Mouse (Mus musculus) heart, adult 8-10 months (tissue): Measurements from ENCODE around the gene Nprl2. TPM values are rescaled to one million over a fixed set of nuclear protein-coding genes. Genes with fewer than 3 reads are reported as not detected.

Experiments
- DNase-seq: peaks from one replicate; pipeline ENCODE4 v3.0.0; 2022; ENCODE audit warnings: low spot score
- total RNA-seq, 4 experiments: library from RNA; stranded (reverse); gene quantifications; 2 replicates each; pipeline ENCODE4 v1.2.4; 2022

Gene Nprl2
- total RNA-seq, 4 experiments from 2014 or later = 18.4 to 22.6 (median 21.2) TPM

DNA sequence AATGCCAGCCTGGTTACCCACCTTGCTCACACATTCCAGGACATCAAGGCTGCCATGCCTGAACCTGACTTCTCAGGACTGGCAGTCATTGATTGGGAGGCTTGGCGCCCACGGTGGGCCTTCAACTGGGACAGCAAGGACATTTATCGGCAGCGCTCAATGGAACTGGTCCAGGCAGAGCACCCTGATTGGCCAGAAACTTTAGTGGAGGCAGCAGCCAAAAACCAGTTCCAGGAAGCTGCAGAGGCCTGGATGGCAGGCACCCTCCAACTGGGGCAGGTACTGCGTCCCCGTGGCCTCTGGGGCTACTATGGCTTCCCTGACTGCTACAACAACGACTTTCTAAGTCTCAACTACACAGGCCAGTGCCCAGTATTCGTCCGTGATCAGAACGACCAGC is 35.8 kb downstream of the Nprl2 start:
- DNase-seq = no peak

DNA sequence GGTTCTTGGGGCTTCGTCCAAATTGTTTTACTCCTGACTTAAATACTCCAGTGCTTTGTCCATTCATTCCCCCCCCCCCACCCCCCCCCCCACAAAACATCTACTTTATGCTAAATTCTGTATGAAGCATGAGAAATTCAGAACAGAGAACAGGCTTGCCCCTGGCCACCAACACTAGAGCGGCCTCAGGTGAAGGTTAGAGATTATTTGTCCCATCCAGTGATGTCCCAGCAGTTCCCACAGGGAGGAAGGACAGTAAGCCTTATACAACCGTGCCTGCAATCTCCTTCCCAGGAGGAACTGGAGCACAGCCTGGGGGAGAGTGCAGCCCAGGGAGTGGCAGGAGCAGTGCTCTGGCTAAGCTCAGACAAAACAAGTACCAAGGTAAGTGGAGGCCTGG is 36.6 kb downstream of the Nprl2 start, which contains the start of gene Naa80:
Gene Naa80, plus strand, starts transcription at position 301 of the 400 bp plus-strand sequence.
- no peak for DNase-seq

DNA sequence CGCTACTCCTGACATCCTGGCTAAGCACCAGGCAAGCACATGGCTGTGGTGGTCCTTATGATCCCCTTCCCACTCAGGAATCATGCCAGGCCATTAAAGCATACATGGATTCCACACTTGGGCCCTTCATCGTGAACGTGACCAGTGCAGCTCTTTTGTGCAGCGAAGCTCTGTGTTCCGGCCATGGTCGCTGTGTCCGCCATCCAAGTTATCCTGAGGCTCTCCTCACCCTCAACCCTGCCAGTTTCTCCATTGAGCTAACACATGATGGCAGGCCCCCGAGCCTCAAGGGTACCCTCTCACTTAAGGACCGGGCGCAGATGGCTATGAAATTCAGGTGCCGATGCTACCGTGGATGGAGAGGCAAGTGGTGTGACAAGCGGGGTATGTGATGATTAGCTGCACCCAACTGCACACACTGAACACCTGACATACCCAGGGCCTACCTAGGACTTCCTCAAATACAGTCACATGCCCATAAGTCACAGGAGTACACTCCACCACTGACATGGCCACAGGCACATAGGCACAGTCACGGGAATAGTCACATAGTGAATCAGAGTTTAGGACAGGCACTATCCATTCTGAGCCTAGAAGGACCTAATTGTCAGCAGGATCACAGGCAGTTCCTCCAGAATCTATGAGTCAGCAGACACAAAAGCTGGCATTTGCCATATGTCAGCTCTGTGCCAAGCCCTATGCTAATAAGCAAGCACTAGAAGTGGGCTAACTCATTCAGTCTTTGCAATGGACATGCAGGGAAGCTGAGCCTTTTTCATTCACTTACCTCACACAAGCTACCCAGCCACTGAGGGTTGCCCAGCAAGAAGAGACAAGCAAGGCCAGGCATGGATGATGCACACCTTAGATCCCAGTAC is 37.2 kb downstream of the Nprl2 start:
- DNase-seq = no peak

GRCm38 (mm10) chr9:107580501-107581317 is 38.7 kb downstream of the Nprl2 start, which contains the start of gene Hyal3:
Gene Hyal3 (plus strand): TSS chr9:107580818.
- peak; percentile 92 for DNase-seq

DNA sequence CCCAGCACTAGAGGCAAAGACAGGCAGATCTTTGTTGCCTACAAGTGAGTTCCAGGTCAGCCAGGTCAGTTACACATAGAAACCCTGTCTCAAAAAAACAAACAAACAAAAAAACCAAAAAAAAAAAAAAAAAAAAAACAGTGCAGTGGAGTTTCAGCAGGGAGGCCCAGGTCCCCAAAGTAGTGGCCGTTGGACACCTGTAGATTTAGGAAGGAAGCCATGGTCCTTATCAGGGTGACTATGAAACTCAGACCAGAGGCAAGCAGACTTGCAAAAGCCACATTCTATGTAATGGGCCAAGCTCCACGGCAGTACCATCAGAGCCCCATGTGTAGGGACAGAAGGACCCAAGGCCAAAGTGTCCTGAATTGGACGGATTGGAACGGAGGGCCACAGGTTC is 39.6 kb downstream of the Nprl2 start:
- no peak for DNase-seq

DNA sequence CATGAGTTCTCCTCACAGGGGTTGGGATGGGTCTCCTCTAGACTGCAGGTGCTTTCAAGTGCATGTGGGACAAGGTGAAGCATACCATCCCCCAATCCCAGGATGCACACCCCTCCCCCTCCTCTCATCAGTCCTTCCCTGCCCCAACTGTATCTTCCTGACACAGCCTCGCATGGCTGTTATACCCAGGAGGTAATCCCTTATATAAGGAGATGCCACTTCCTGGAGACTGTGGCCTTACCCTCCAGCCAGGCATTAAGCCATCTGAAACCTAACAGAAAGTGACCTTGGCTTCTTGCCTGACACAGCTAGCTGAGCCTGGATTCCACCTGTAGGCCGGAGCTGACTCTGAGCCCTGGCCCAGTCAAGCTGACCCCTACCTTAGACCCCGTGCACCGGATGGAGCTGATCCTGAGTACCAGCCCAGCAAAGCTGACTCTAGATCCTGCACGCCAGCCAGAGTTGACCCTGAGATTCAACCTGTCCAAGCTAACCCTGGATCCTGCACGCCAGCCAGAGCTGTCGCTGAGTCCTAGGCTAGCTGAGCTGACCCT is 40.6 kb downstream of the Nprl2 start:
- no peak for DNase-seq

- DNase-seq = no peak
These were observed 41.1 kb downstream of the Nprl2 start for GRCm38 (mm10) chr9:107583174-107583573.

- DNase-seq = no peak
These were observed 44.5 kb downstream of the Nprl2 start for GRCm38 (mm10) chr9:107586504-107586903.

- DNase-seq = peak; percentile 98
These were observed 45.2 kb downstream of the Nprl2 start, which contains the start of gene Ifrd2 for GRCm38 (mm10) chr9:107586974-107587832. Gene Ifrd2 (plus strand): TSS chr9:107587642.

DNA sequence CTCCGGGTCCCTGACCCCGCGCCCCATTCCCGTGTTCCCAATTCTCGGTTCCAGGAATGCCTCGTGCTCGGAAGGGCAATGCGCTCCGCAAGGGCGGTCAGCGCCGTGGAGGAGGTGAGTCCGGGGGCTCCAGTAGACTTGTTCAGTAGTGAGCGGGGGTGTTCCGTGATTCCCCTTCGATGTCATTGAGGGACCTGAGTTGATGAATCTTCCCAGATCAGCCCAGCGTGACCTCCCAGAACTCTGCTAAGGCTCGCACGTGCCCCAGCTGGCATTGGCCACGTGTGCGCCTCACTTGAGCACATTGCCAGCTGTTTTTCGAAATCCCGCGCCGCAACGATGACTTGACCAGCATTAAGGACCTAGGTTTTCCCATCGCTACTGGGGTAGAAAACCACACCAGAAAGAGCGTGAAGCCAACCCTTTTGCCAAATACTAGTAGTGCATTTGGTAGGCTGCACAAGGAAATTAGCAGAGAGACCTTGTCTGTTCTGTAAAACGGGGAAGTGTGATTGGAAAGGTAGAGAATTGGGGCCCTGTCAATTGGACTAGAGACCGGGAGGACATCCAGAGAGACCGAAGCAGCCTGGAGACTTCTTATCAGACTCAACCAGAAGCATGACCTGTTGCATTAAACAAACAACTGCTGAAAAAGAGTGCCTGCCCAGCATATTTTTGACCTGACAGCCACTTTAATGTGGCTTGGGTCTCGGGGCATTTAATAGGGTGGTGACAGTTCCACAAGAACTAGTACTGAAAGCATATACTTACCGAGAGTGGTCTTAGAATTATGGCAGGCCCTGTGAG is 46.0 kb downstream of the Nprl2 start:
- no peak for DNase-seq

GRCm38 (mm10) chr9:107590058-107590772 is 48.2 kb downstream of the Nprl2 start:
- no peak for DNase-seq

- no peak for DNase-seq
These were observed 48.7 kb downstream of the Nprl2 start for GRCm38 (mm10) chr9:107590773-107591060.

GRCm38 (mm10) chr9:107593101-107593976 is 51.3 kb downstream of the Nprl2 start:
- DNase-seq = peak; percentile 60

DNA sequence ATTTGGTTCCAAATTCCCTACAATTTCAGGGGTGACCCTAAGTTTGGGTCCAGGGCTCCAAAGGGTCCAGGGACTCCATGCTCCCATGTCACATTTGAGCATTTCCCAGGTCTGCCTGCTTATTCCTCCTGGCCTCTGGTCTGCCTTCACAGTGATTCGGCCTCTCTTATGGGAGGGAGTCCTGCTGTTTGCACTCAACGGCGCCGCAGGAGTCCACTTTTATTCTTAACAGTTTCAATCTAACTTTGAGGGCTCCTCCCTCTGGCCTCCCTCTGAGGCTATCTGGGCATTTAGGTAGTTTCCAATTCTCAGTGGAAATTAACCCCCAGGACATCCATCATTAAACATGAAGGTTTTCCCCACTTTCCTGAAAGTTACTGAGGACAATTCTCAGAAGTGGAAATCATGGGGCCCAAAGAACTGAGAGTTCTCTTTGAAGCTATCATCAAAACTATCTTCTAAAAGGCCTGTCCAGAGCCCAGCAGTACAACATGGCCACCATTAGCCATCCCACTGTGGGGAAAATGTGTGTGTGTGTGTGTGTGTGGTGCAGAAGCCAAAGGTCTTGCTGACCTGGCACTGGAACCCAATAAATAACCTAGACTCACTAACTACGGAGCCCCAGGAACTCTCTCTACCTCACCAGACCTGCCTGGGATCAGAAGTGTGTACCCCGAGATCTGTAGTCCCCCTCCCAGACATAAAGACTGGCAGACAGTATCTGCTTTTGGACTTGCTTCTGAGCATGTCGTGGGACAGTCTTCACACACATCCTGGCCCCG is 52.4 kb downstream of the Nprl2 start:
- no peak for DNase-seq
